ENCODE assay signal across 12 mouse cellular contexts in the genomic region with DNA sequence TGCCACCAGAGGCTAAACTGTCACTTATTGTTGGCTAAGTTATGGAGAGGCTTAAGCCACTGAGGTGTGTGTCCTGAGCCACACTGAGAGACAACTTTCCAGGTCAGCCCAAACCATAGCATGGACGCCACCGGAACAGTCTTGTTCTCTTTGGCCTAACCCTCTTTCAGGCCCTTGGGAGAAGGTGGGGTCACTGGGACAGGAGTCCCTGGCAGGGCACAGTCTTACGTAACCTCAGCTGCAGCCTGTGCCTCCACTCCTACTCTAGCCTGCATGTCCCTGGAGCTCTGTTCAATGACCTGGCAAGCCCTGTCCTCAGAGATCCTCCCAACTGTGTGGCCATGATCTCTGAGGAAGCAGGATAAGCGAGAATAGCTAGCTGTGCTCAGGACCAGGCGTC. TPM values are rescaled to one million over a fixed set of nuclear protein-coding genes. Genes with fewer than 3 reads are reported as not detected.
DNase-seq lines count a peak whose midpoint lies in the region; ATAC-seq and TF ChIP-seq lines count a peak whose summit lies in the region.
"Had no signal": no experiment of that assay in that cellular context is flagged by ENCODE, and none has a peak within 500 bp of the region (broad histone marks: within the 10 kb centered on the region; RNA-seq: fewer than 3 reads in every experiment).

No protein-coding gene starts in this region.

- TF ChIP-seq CTCF in liver, postnatal 0 days (IDR thresholded peaks at IDR 0.05; ENCODE audit: low read depth) = no peak

- no peak overlapping the region for H3K4me2 ChIP-seq in liver, postnatal 0 days (ENCODE audit: low read depth, low read length)
- no peak overlapping the region for H3K4me2 ChIP-seq in liver, embryonic 12.5 days
- H3K4me2 ChIP-seq: liver, embryonic 13.5 days had no signal

- intact Hi-C loops in gastrocnemius, postnatal 36 days (cut with DNase I) = no loop called here
- intact Hi-C loops in heart, postnatal 25 days (cut with DNase I) = no loop called here
- intact Hi-C loops in left cerebral cortex, postnatal 36 days (cut with DNase I) = no loop called here

- DNase-seq in liver, postnatal 0 days = peak; percentile 32
- peak; percentile 43 to 78 for DNase-seq in gastrocnemius, postnatal 36 days
- DNase-seq in heart, postnatal 25 days (ENCODE audit: low spot score) = peak; percentile 79
- DNase-seq in lung, postnatal 25 days (ENCODE audit: low spot score) = peak; percentile 67
- no peak for DNase-seq in left cerebral cortex, postnatal 36 days (ENCODE audit: low spot score in 2 of 2)
- no peak for DNase-seq in spleen, postnatal 4 days (ENCODE audit: low spot score in 2 of 2)
- no peak for DNase-seq in cerebellum, postnatal 14 days
- DNase-seq: cerebellum, adult 2 months; liver, embryonic 13.5 days; thymus, postnatal 14 days had no signal

- peak; percentile 74 for ATAC-seq in liver, postnatal 0 days
- ATAC-seq in liver, embryonic 12.5 days = no peak

- no peaks in the 10 kb centered on the region for H3K27me3 ChIP-seq in liver, postnatal 0 days (ENCODE audit: insufficient read depth, low read length)
- no peaks in the 10 kb centered on the region for H3K27me3 ChIP-seq in liver, embryonic 12.5 days (replicated peaks)
- H3K27me3 ChIP-seq: liver, embryonic 13.5 days had no signal

- H3K9me3 ChIP-seq in liver, postnatal 0 days (ENCODE audit: low read length) = no peaks in the 10 kb centered on the region
- no peaks in the 10 kb centered on the region for H3K9me3 ChIP-seq in liver, embryonic 12.5 days (replicated peaks)
- H3K9me3 ChIP-seq: liver, embryonic 13.5 days had no signal

- TF ChIP-seq EP300 in liver, postnatal 0 days (IDR thresholded peaks at IDR 0.05; ENCODE audit: low read depth) = no peak

- 79% methylated on average over 5 of the region's 5 CpGs for WGBS in liver, postnatal 0 days (ENCODE audit: insufficient replicate concordance)
- 66% methylated on average over 5 of the region's 5 CpGs for WGBS in liver, embryonic 12.5 days (ENCODE audit: insufficient replicate concordance)

- no peak overlapping the region for H3K9ac ChIP-seq in liver, postnatal 0 days (replicated peaks)
- H3K9ac ChIP-seq in liver, embryonic 12.5 days = no peak overlapping the region
- H3K9ac ChIP-seq: liver, embryonic 13.5 days had no signal

- H3K4me3 ChIP-seq in liver, postnatal 0 days (ENCODE audit: low read depth, low read length) = no peak overlapping the region
- no peak overlapping the region for H3K4me3 ChIP-seq in liver, embryonic 12.5 days
- H3K4me3 ChIP-seq: liver, embryonic 13.5 days; myocyte had no signal

- peak overlapping the region; percentile 69; the same call in 1 of the 2 replicates for H3K27ac ChIP-seq in liver, postnatal 0 days (ENCODE audit: low read depth)
- no peak overlapping the region for H3K27ac ChIP-seq in liver, embryonic 12.5 days
- H3K27ac ChIP-seq: liver, embryonic 13.5 days had no signal

- peaks cover 20% of the 10 kb centered on the region for H3K4me1 ChIP-seq in liver, postnatal 0 days (ENCODE audit: insufficient read depth)
- no peaks in the 10 kb centered on the region for H3K4me1 ChIP-seq in liver, embryonic 12.5 days

- H3K36me3 ChIP-seq in liver, postnatal 0 days (replicated peaks; ENCODE audit: insufficient read depth, low read length) = peaks cover 2% of the 10 kb centered on the region
- 0 out of 2 replicates have a peak, but pooled peaks cover 2% of the 10 kb centered on the region for H3K36me3 ChIP-seq in liver, embryonic 12.5 days
- H3K36me3 ChIP-seq: liver, embryonic 13.5 days had no signal

RNA-seq across cellular contexts. Expression of a gene that starts 41.0 kb away (rescaled TPM):
- 145 and 152 TPM in 2 replicates for polyA plus RNA-seq in liver, postnatal 0 days (2015; fragmentation: Nextera tagmentation; extraction: Ambion mirVana)
- polyA plus RNA-seq in liver, embryonic 12.5 days (2016; fragmentation: Nextera tagmentation; extraction: Ambion mirVana) = 37.6 and 41.5 TPM in 2 replicates
- 1 to 10 TPM in 1 of 2 experiments, under 1 TPM in 1; 0.82 to 1.4 TPM for total RNA-seq in gastrocnemius, postnatal 36 days (2021)
- total RNA-seq in heart, postnatal 25 days (2021) = 10 to 100 TPM in 1 of 2 experiments, 1 to 10 TPM in 1; 9.7 to 10.2 TPM
- total RNA-seq in left cerebral cortex, postnatal 36 days (2021) = 10 to 100 TPM in 1 of 2 experiments, 1 to 10 TPM in 1; 7.4 to 10.8 TPM

RNA-seq across cellular contexts. Expression of a gene that starts 42.1 kb away (rescaled TPM):
- polyA plus RNA-seq in liver, postnatal 0 days (2015; fragmentation: Nextera tagmentation; extraction: Ambion mirVana) = not detected in 2 replicates
- 0.05 and 0.12 TPM in 2 replicates for polyA plus RNA-seq in liver, embryonic 12.5 days (2016; fragmentation: Nextera tagmentation; extraction: Ambion mirVana)
- not detected for total RNA-seq in gastrocnemius, postnatal 36 days (2021)
- 1 to 10 TPM; 2.1 to 2.7 TPM for total RNA-seq in heart, postnatal 25 days (2021)
- total RNA-seq in left cerebral cortex, postnatal 36 days (2021) = under 1 TPM; 0.41 to 0.44 TPM

Comparison
In these comparisons a context has a peak if more than half of its experiments do, and no peak if none do; other contexts are left out.
1. DNase-seq: peak in liver, postnatal 0 days (single experiment), gastrocnemius, postnatal 36 days (2 of 2), heart, postnatal 25 days (single experiment) and lung, postnatal 25 days (single experiment); none in left cerebral cortex, postnatal 36 days (0 of 2), spleen, postnatal 4 days (0 of 2) and cerebellum, postnatal 14 days (0 of 2).